Mouse (Mus musculus) large intestine, adult 2 months (tissue): ENCODE data around the gene Hoxd10. TPM values are rescaled to one million over a fixed set of nuclear protein-coding genes. Genes with fewer than 3 reads are reported as not detected.
A peak's percentile ranks its signal among the peaks of the same experiment; 100 is the strongest.

ENCODE experiments used
- DNase-seq: peaks from one replicate; pipeline ENCODE4 v3.0.0-alpha.2; 2012; ENCODE audit warnings: low read depth, low spot score
- WGBS: fragments of 180-500 bp; shearing (Covaris S2); methylation state at CpG from one replicate; pipeline ENCODE4 v1.1.7; 2018; 5-methylcytosine and 5-hydroxymethylcytosine counted together
- polyA plus RNA-seq: library from polyadenylated mRNA; depleted of rRNA; stranded (reverse); fragments of >200 nt; gene quantifications from 2 replicates; pipeline ENCODE4 v1.2.3, GENCODE M21; 2012

Hoxd10 gene
- polyA plus RNA-seq, 1 experiment: not detected

DNA sequence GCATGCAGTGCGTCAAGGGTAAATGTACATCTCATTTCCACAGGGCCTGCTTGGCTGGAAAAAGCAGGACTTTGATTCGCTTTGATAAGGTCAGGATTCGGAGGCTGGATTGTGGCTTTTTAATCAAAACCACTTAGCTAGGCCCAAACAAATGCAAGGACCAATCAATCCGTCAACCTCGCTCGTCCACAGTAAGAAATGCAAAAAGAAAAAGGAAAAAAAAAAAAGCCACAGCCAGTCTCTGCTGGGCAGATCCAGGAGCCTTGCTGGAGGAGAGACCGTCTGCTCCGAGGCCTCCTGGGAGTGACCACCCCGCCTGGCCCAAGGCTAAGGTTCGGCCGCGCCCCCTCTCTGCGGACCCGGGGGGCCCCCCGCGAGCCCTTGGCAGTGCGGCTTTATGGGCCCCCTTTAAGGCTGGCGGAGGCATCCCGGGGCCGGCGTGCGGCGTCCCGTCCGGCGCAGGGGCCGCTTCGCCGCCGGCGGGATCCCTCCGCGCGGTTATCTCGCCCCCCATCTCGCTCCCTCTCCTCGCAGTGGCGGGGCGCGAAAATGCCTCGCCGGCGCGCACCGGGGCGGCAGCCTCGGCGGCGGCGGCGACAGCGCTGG is 12.8 kb downstream of the Hoxd10 start, which contains the start of gene Hoxd8:
Gene Hoxd8, plus strand, starts transcription at position 223 of the 606 bp plus-strand sequence.
- 3% methylated on average over 48 of the region's 52 CpGs for WGBS
- no peak for DNase-seq

DNA sequence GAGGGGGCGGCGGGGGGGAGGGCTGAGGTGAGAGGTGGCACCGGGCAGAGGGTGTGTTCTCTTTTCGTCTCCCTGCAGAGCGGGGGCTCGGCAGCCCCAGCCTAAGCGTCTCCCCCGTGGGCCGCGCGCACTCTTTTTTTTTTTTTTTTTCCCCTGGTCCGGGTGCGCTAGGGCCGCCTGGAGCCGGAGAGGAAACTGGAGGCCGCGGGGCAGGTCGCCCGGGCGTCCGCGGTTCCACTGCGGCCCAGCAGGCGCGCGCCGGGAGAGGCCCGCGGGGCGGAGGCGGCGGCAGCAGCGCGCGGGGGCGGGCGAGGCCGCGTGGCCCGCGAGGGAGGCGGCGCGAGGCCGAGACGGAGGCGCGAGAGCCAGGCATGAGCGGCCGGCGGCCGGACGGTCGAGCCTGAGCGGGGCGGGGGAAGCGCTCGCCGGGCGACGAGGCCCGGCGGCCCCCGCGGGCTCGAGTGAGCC is 13.3 kb downstream of the Hoxd10 start:
- under 1% methylated on average over 57 of the region's 66 CpGs for WGBS
- DNase-seq: no peak

DNA sequence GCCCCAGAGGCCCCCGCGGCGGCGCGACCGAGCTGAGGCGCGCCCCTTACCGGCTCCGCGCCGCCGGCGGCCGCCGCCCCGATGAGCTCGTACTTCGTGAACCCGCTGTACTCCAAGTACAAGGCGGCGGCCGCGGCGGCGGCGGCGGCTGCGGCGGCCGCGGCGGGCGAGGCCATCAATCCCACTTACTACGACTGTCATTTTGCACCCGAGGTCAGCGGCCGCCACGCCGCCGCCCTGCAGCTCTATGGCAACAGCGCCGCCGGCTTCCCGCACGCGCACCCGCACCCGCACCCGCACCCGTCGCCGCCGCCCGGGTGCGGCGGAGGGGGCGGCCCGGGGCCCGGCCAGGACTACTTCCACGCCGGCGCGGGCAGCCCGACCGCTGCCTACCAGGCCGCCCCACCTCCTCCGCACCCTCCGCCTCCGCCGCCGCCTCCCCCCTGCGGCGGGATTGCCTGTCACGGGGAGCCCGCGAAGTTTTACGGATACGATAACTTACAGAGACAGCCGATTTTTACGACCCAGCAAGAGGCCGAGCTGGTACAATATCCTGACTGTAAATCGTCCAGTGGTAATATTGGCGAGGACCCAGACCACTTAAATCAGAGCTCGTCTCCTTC is 13.9 kb downstream of the Hoxd10 start:
- DNase-seq: no peak
- under 1% methylated on average over 69 of the region's 85 CpGs for WGBS

DNA sequence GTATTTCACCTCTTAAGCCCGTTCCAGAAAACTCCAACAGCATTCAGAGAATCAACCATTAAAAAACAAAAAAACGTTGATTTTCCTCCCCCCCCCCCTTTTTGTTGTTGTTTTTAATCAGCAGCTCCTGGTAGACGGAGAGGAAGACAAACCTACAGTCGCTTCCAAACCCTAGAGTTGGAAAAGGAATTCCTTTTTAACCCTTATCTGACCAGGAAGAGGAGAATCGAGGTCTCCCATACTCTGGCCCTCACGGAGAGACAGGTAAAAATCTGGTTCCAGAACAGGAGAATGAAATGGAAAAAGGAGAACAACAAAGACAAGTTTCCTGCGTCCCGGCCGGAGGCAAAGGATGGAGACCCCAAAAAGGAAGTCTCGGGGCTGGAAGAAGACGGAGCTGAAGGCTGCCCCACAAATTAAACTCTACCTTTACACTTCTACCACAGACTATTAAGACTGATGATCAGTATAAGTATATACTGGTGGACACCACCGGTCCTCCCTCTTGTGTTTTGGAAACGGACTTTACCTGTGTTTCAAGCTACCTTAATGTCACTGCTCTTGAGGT is 14.8 kb downstream of the Hoxd10 start:
- WGBS: 19% methylated on average over 13 of the region's 13 CpGs

GRCm38 (mm10) chr2:74707599-74707998 is 15.9 kb downstream of the Hoxd10 start:
- DNase-seq: no peak
- 57% methylated on average over 7 of the region's 7 CpGs for WGBS

More for the DNA sequence above, 14.8 kb downstream of the Hoxd10 start:
- no peak for DNase-seq

DNA sequence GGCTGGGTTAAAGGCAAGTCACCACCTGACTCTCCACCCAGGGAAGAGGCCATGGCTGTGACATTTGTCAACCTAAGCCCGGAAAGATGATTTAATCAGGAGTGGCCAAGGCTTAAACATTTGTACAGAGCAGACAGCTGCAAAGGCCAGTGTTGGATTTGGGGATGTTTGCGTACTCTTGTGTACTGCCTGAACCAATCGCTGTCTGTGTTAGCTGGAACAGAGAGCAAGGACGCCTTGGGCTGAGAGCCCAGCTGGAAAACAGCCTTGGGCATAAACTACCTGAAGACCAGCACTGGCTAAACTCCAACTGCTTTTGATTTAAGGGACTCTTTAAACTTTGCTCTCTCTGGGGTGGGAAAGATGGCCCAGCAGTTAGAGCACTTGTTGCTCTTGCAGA is 17.0 kb downstream of the Hoxd10 start:
- no peak for DNase-seq
- WGBS: 32% methylated on average over 4 of the region's 4 CpGs

DNA sequence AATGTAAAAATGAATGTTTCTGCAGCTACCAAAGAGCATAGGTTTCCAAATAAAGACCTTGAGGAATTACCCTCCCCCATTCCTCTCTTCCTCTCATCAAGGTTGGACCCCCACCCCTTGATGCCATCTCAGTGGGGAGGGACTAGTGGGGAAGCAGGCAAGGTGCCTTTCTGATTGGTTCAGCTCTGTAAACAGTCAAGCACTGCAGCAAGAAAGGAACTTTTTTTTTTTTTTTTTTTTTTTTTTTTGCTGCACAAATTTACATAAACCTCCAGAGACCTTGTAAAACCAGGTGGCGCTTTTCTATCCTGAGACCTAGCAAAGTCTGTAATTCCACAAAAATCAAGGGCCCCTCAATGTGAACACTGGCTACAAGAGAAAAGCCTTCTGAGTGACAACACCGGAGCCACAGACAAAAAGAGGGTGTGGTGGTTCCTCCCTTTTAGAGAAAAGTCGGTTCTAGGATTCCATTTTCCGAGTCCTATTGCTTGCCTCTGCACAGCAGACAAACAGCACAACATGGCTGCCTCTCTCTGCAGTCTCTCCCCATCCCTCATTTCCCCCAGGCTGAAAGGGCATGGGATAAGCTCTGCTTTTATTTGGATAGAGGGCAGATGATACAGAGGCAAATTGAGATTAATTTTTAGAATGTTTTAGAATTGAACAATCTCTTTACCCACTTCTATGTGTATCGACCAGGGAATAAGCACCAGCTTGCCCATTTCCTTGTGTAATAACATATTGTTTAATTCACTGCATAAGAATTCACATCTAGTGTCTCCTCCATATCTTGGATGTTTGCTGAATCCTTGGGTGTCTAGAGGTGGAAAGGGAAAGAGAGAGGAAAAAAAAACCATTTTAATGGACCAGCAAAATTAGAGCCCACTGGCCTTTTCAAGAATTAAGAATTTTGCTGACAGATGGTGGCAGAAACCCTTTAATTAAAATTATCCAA is 18.0 kb downstream of the Hoxd10 start:
- no peak for DNase-seq
- 33% methylated on average over 5 of the region's 5 CpGs for WGBS

GRCm38 (mm10) chr2:74710929-74711543 is 19.3 kb downstream of the Hoxd10 start:
- 6% methylated on average over 16 of the region's 16 CpGs for WGBS
- DNase-seq: no peak

GRCm38 (mm10) chr2:74711721-74712621 is 20.2 kb downstream of the Hoxd10 start, which contains the start of the genes Hoxd3 and Hoxd4:
Hoxd3 (plus strand) TSS chr2:74711927.
Hoxd4 (plus strand) TSS chr2:74711929.
- WGBS: 2% methylated on average over 65 of the region's 65 CpGs
- no peak for DNase-seq

DNA sequence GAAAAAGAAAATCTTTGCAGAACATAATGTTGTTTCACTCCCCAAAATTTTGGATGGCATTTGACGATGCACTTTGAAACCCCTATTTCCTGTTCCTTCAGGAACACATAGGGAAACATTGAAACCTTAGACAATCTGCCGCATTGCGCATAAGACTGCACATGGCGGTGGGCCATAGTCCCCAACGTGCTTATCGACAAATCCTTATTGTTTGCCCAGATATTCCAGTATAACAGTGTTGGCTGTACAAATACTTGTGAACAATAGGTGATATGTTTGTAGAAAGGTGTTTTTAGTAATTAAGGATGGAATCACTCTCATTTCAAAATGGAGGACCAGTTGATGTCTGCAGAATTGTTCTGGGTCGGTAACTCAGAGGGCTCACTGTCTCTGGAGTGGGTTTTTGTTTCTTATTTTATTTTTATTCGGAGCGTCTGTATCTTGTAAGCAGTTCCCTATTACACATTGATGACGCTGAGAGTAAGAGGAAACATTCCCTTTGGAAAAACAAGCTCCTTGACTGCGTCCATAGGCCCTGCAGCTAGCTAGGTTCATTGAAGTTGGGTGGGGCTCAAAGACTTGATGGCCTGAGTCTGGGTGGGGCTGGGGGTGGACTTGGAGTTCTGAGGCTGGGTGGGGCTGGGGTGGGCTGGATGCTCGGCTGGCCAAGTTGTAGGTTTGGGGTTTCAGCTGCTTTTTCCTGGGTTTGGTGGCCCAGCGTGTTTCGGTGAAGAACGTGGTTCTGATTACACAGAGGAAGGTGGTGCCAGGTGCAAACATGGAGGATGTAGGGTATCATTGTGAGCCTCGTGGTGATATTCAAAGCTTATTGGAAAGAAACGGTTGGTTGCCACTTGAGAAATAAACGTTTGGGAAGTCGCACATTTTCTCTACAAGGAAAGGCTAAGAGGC is 21.8 kb downstream of the Hoxd10 start:
- DNase-seq: no peak
- 24% methylated on average over 19 of the region's 19 CpGs for WGBS

DNA sequence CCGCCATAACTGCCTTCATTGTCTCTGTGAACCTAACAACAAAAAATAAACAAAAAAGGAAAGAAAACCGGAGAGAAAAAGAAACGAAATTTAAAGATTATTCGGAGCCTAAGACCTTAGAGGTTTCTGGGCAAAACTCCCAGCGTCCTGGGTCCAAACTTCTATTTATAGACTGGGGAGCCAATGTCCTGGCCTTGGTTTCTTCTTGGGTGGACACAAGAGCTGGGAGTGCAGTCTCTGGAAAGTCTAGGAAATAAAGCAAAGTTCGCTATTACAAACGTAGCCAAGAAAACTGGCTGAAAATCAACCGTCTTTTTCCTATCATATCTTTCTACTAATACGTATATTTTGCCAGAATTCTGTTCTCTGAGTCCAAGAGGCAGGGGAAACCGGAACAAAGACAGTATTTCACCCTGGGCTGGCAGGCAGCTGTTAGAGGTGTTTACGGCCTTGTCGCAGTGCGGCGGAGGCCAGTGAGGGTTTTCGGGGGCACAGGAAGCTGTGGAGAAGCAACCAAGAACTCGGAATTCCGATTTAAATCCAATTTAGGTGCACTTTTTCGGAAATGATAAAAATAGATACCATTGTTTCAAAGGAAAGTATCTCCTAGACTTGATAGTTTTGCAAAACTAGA is 22.5 kb downstream of the Hoxd10 start:
- WGBS: 32% methylated on average over 18 of the region's 18 CpGs
- no peak for DNase-seq

DNA sequence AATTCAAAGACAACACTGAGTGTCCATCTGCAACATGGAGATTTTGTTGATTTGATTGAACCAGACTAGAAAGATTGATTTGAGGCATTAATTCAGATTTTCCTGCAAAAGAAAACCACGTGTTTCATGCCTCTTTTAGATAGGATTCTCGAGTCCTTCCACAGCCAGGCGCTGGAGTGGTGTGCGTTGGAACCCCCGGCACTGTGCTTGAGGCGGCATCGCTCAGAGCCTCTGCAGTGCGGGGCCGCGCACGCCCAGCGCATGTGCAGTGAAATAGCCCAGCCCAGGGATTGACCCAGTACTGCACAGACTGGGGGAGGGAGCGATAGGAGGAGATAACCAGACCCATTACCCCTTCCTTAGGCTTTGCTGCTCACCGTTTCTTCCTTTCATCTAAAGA is 23.2 kb downstream of the Hoxd10 start:
- WGBS: 14% methylated on average over 14 of the region's 14 CpGs
- DNase-seq: no peak

DNA sequence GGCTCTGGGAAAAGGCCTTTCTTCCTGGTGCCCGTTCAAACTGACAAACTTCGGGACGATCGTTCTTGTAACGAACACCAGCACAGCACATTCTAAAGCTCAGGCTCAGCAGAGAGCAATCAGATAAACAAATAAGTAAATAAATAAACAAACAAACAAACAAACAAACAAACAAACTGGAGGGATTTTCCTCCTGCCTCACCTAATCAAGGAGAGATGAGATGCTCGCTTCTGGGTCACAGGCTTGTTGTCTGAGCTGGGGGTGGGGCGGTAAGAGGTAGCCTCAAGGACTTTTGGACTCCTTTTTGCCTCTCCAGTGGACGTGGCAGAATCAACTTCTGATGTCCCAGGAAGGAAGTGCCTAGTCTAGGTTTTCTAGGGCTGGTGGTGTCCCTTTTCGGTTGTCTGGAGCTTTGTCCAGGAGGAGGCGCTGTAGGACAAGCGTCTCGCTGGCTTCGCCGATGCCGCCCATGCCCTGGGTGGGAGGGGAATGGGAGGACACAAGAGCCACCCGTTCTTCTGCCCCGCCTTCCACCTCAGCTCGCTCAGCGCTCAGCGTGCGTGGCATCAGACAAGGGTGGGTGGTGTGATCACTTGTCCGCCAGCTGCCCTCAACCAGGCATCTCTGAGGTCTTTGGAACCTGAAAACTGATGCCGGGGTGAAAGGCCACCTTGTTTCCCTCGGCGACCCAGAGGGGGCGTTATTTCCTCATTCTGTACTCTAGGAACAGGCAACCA is 23.9 kb downstream of the Hoxd10 start:
- peak; percentile 68 for DNase-seq
- 5% methylated on average over 26 of the region's 26 CpGs for WGBS

GRCm38 (mm10) chr2:74720384-74720783 is 28.7 kb downstream of the Hoxd10 start:
- 43% methylated on average over 2 of the region's 2 CpGs for WGBS

GRCm38 (mm10) chr2:74720955-74721491 is 29.3 kb downstream of the Hoxd10 start:
- WGBS: 19% methylated on average over 5 of the region's 5 CpGs
- no peak for DNase-seq

More at GRCm38 (mm10) chr2:74720384-74720783, 28.7 kb downstream of the Hoxd10 start:
- DNase-seq: no peak

DNA sequence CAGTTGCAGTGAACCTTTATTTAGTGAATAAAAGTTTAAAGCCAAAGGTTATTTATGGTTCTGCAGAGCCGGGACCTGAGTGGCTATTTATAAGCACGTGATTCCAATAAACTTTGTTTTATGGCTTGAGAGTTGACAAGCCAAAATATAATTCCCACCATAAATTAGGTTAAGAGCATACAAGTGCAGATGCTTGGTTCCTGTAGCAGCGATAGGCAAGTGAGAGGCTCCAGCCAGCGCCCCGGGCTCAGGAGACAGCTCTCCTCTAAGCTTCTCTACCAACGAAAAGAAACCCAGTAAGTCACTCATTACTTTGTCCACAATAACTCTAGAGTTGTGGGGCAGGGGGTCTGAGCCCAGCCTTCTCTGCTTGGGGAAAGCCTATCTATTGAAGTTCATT is 30.2 kb downstream of the Hoxd10 start:
- 6% methylated on average over 6 of the region's 6 CpGs for WGBS
- no peak for DNase-seq
